Mouse (Mus musculus) kidney, embryonic 15.5 days (tissue): ENCODE results near the gene Fgfr2. TPM values are rescaled to one million over a fixed set of nuclear protein-coding genes. Genes with fewer than 3 reads are reported as not detected.
A peak's percentile ranks its signal among the peaks of the same experiment; 100 is the strongest.

Experiments used
- ATAC-seq: fragments of 200-750 bp; cut with Nextera tagmentation; replicated peaks from 2 replicates; pipeline ENCODE4 v1.8.0; 2017; ENCODE audit warnings: moderate TSS enrichment; ENCODE audit not compliant: low FRiP score
- H3K27ac ChIP-seq: fragments of 300-500 bp; sonication (generic); 2 replicates; pipeline ENCODE4 v1.5.1; 2015; ENCODE audit warnings: mild to moderate bottlenecking, inconsistent platforms
- H3K27me3 ChIP-seq: fragments of 300-500 bp; sonication (generic); 2 replicates; pipeline ENCODE4 v1.6.1; 2015; ENCODE audit warnings: inconsistent platforms
- H3K36me3 ChIP-seq: fragments of 300-500 bp; sonication (generic); 2 replicates; pipeline ENCODE4 v1.6.1; 2015; ENCODE audit warnings: inconsistent platforms
- H3K4me1 ChIP-seq: fragments of 300-500 bp; sonication (generic); 2 replicates; pipeline ENCODE4 v1.6.1; 2015; ENCODE audit warnings: inconsistent platforms
- H3K4me2 ChIP-seq: fragments of 300-500 bp; sonication (generic); 2 replicates; pipeline ENCODE4 v1.6.1; 2015; ENCODE audit warnings: moderate library complexity, mild to moderate bottlenecking, inconsistent platforms
- H3K4me3 ChIP-seq: fragments of 300-500 bp; sonication (generic); replicated peaks from 2 replicates; pipeline ENCODE4 v1.5.1; 2015; ENCODE audit warnings: mild to moderate bottlenecking, inconsistent platforms
- H3K9ac ChIP-seq: fragments of 300-500 bp; sonication (generic); 2 replicates; pipeline ENCODE4 v1.6.1; 2015; ENCODE audit warnings: mild to moderate bottlenecking, inconsistent platforms
- H3K9me3 ChIP-seq: fragments of 300-500 bp; sonication (generic); replicated peaks from 2 replicates; pipeline ENCODE4 v1.6.1; 2016; ENCODE audit warnings: inconsistent platforms
- WGBS: fragments of 180-500 bp; shearing (Covaris S2); methylation state at CpG from one replicate; pipeline ENCODE4 v1.1.7; 2015; ENCODE audit warnings: mixed read lengths; 5-methylcytosine and 5-hydroxymethylcytosine counted together
- polyA plus RNA-seq: library from polyadenylated mRNA; unstranded; fragments of >200 nt; fragmentation: Nextera tagmentation; extraction: Ambion mirVana; gene quantifications from 2 replicates; pipeline ENCODE4 v1.2.1, GENCODE M21; 2015

Fgfr2 gene
- polyA plus RNA-seq, 1 experiment from 2014 or later = 104 TPM

DNA sequence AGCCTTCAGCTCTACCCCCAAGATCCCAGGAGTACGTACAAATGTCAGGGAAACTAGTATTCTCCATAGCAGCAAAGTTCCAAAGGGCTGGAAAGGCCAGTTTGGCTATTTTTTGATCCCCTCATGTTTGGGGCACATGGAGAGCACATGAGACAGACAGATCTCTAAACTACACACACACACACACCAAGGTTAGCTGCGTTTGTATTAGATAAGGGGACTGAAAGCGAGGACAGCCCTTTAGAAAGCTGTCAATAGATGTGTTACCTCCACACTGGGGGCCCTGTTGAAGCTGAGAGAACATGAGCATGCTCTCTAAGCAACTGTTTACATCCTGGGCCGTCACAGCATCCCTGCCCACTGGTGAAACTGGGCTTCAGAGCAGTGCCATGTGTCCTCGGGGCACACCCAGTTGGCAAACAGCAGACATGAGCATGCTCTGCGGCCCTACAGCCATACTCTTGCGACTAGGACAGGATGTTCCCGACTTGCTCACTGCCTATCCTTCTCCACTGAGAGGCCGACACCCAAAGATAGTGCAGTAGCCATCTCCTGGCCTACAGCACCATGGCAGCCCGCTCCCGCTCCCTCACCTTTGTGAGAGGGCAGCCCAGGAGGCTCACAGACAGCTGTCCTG is 356.8 kb downstream of the Fgfr2 start:
- no peaks in the 10 kb centered on the region for H3K9me3 ChIP-seq
- H3K9ac ChIP-seq = no peak overlapping the region
- H3K4me1 ChIP-seq = peaks cover 29% of the 10 kb centered on the region
- 88% methylated on average over 11 of the region's 11 CpGs for whole genome bisulfite sequencing
- no peak overlapping the region for H3K4me3 ChIP-seq
- no peak overlapping the region for H3K27ac ChIP-seq
- H3K27me3 ChIP-seq = no peaks in the 10 kb centered on the region
- no peak for ATAC-seq
- H3K36me3 ChIP-seq = peaks cover 34% of the 10 kb centered on the region
- no peak overlapping the region for H3K4me2 ChIP-seq

GRCm38 (mm10) chr7:132765629-132766186 is 357.4 kb downstream of the Fgfr2 start:
- Histone ChIP-seq H3K4me3 (no peak overlapping the region), H3K36me3 (peaks cover 30% of the 10 kb centered on the region), H3K9ac (no peak overlapping the region), H3K9me3 (no peaks in the 10 kb centered on the region), H3K27me3 (no peaks in the 10 kb centered on the region), H3K4me2 (no peak overlapping the region), H3K4me1 (peaks cover 29% of the 10 kb centered on the region), H3K27ac (no peak overlapping the region; the same call in 1 of the 2 replicates)
- 88% methylated on average over 3 of the region's 3 CpGs for WGBS
- no peak for ATAC-seq

- 79% methylated on average over 4 of the region's 4 CpGs for WGBS
- Histone ChIP-seq H3K9me3 (no peaks in the 10 kb centered on the region), H3K4me1 (peaks cover 29% of the 10 kb centered on the region), H3K36me3 (peaks cover 29% of the 10 kb centered on the region), H3K4me3 (no peak overlapping the region), H3K27ac (peak overlapping the region; percentile 18; the same call in 1 of the 2 replicates), H3K27me3 (no peaks in the 10 kb centered on the region), H3K9ac (no peak overlapping the region), H3K4me2 (no peak overlapping the region)
- ATAC-seq = no peak
Measured at GRCm38 (mm10) chr7:132764896-132765491, 358.2 kb downstream of the Fgfr2 start.

DNA sequence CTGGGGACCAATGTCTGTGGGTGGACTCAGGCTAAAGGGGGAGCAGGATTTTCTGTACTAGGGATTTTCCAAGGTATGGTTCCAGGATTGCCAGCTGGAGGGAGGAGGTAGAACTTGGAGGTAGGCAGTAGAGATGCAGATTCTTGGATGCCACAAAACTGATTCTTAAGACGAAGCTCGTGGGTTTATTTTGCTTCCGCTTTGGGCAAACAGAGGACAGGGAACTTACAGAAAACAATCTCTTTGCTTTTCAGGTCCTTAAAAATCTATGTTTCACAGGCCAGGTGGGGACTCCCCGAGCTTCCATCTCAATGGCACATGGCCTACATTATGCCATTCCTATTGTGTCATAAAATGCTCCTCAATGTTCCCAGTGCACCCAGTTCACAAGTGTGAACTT is 358.8 kb downstream of the Fgfr2 start:
- no peak for ATAC-seq
- H3K27ac ChIP-seq = peak overlapping the region; percentile 18; the same call in 1 of the 2 replicates
- no peak overlapping the region for H3K9ac ChIP-seq
- H3K27me3 ChIP-seq = no peaks in the 10 kb centered on the region
- H3K36me3 ChIP-seq = peaks cover 34% of the 10 kb centered on the region
- peaks cover 25% of the 10 kb centered on the region for H3K4me1 ChIP-seq
- 90% methylated on average over 4 of the region's 4 CpGs for WGBS
- no peak overlapping the region for H3K4me3 ChIP-seq
- no peaks in the 10 kb centered on the region for H3K9me3 ChIP-seq
- no peak overlapping the region for H3K4me2 ChIP-seq

DNA sequence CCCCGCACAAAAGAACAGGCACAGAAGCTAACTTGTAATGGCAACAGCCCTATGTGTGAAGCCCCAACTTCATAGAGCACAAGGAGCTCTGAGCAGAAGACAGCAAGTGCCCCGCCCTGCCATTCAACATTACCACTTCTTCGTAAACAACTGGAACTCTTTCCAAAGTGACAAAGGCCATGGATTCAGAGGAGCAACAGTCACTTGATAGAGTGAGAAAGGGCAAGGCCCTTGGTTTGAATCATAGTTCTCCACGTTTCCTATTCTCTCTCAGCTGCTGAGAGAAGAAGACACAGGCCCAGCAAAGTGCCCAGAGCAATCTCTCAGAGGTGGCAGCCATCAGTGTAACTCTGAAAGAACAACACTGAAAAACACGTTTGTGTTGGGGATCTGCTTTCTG is 359.2 kb downstream of the Fgfr2 start:
- Histone ChIP-seq H3K4me3 (no peak overlapping the region), H3K4me2 (no peak overlapping the region), H3K27me3 (no peaks in the 10 kb centered on the region), H3K4me1 (peaks cover 20% of the 10 kb centered on the region), H3K36me3 (peaks cover 38% of the 10 kb centered on the region), H3K27ac (no peak overlapping the region), H3K9ac (no peak overlapping the region), H3K9me3 (no peaks in the 10 kb centered on the region)
- no peak for ATAC-seq
- 83% methylated on average over 5 of the region's 5 CpGs for WGBS

DNA sequence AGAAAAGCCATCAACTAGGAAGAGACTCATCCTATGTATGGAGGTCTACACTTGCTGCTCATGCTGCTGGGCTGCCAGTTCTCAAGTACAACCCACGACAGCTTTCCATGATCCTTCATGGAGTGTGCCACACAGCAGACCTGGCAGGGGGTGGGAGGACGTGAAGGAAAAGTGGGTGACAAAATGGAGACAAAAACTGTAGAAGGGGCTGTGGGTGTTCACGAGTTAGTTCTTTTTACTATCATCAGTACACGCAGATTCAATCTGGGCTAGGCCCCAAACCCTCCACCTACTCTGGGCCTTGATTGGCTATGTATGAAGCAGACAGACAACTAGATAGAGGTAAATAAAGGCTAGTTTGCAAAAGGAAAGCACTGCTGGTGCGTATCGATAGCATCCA is 359.8 kb downstream of the Fgfr2 start:
- ATAC-seq = no peak
- Histone ChIP-seq H3K27me3 (no peaks in the 10 kb centered on the region), H3K9ac (no peak overlapping the region), H3K9me3 (no peaks in the 10 kb centered on the region), H3K4me2 (no peak overlapping the region), H3K4me3 (no peak overlapping the region), H3K27ac (no peak overlapping the region), H3K4me1 (peaks cover 15% of the 10 kb centered on the region), H3K36me3 (peaks cover 43% of the 10 kb centered on the region)
- WGBS = 94% methylated on average over 6 of the region's 6 CpGs

- no peaks in the 10 kb centered on the region for H3K9me3 ChIP-seq
- WGBS = 91% methylated on average over 2 of the region's 2 CpGs
- no peak for ATAC-seq
- H3K27me3 ChIP-seq = no peaks in the 10 kb centered on the region
- H3K4me3 ChIP-seq = no peak overlapping the region
- H3K4me2 ChIP-seq = no peak overlapping the region
- no peak overlapping the region for H3K9ac ChIP-seq
- no peak overlapping the region for H3K27ac ChIP-seq
- H3K4me1 ChIP-seq = peaks cover 1% of the 10 kb centered on the region
- peaks cover 51% of the 10 kb centered on the region for H3K36me3 ChIP-seq
Measured at GRCm38 (mm10) chr7:132761409-132761808, 361.7 kb downstream of the Fgfr2 start.

DNA sequence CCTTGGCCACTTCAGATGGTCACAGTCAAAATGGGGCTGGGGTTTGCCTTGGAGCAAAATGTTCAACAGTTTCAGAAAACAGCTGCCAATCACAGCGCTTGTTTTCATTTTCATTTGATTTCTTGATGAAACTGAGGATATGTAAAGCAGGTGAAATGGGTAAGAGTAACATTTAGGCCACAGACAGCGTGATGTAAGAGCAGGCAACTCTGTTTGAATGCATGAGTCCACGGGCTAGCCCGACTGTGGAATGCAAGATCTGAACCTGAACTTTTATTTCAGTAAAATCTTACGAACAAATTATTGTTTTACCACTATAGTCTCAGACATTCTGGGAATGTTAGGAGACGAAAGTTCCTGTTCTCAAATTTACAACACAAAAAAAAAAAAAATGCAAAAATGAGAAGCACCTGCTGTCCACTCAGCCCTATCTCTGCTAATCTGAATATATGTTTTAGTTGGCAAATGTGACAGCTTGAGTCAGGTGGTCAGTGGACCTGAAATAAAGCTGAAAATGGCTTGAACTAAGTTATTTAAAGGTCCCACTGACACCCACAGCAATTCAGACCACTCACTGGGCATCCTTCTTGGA is 362.5 kb downstream of the Fgfr2 start:
- Histone ChIP-seq H3K9ac (no peak overlapping the region), H3K9me3 (no peaks in the 10 kb centered on the region), H3K27ac (no peak overlapping the region), H3K4me1 (no peaks in the 10 kb centered on the region), H3K4me3 (no peak overlapping the region), H3K27me3 (no peaks in the 10 kb centered on the region), H3K4me2 (no peak overlapping the region), H3K36me3 (peaks cover 51% of the 10 kb centered on the region)
- WGBS = 92% methylated on average over 6 of the region's 6 CpGs
- ATAC-seq = no peak

DNA sequence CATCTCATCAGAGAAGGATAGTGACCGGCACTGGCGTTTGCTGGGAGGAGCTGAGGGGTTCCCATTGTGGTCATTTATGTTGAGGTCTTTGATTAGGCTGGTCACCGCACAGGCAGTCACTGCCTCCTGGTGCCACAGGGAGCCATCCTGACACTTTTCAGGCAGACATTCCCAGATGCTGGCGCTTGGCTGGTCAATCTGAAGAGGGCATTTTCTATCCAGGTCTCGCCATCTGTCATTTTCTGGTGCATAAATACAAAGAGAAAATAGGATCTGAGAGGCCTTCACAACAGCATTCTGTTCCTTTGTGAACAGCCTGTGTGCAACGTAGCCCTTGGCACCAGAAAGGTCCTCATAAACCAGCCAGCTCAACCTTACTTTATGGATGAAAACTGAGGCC is 363.2 kb downstream of the Fgfr2 start:
- WGBS = 97% methylated on average over 6 of the region's 6 CpGs
- Histone ChIP-seq H3K9me3 (no peaks in the 10 kb centered on the region), H3K9ac (no peak overlapping the region), H3K27me3 (no peaks in the 10 kb centered on the region), H3K4me1 (peaks cover 3% of the 10 kb centered on the region), H3K36me3 (peaks cover 51% of the 10 kb centered on the region), H3K4me2 (no peak overlapping the region), H3K4me3 (no peak overlapping the region), H3K27ac (no peak overlapping the region)
- no peak for ATAC-seq

GRCm38 (mm10) chr7:132759405-132759891 is 363.7 kb downstream of the Fgfr2 start:
- 93% methylated on average over 22 of the region's 22 CpGs for WGBS
- ATAC-seq = no peak
- H3K4me2 ChIP-seq = no peak overlapping the region
- no peaks in the 10 kb centered on the region for H3K9me3 ChIP-seq
- H3K4me3 ChIP-seq = no peak overlapping the region
- H3K27me3 ChIP-seq = no peaks in the 10 kb centered on the region
- no peak overlapping the region for H3K27ac ChIP-seq
- H3K4me1 ChIP-seq = peaks cover 8% of the 10 kb centered on the region
- peaks cover 50% of the 10 kb centered on the region for H3K36me3 ChIP-seq
- no peak overlapping the region for H3K9ac ChIP-seq

- H3K27me3 ChIP-seq = no peaks in the 10 kb centered on the region
- no peak for ATAC-seq
- no peak overlapping the region for H3K4me3 ChIP-seq
- H3K9ac ChIP-seq = no peak overlapping the region
- peaks cover 14% of the 10 kb centered on the region for H3K4me1 ChIP-seq
- H3K9me3 ChIP-seq = no peaks in the 10 kb centered on the region
- H3K4me2 ChIP-seq = no peak overlapping the region
- WGBS = 66% methylated on average over 5 of the region's 5 CpGs
- H3K27ac ChIP-seq = no peak overlapping the region
- peaks cover 44% of the 10 kb centered on the region for H3K36me3 ChIP-seq
Measured at GRCm38 (mm10) chr7:132758875-132759274, 364.3 kb downstream of the Fgfr2 start.

GRCm38 (mm10) chr7:132756325-132756724 is 366.8 kb downstream of the Fgfr2 start:
- Histone ChIP-seq H3K9ac (no peak overlapping the region), H3K9me3 (no peaks in the 10 kb centered on the region), H3K4me2 (no peak overlapping the region), H3K36me3 (peaks cover 37% of the 10 kb centered on the region), H3K4me3 (no peak overlapping the region), H3K27ac (no peak overlapping the region), H3K4me1 (peaks cover 22% of the 10 kb centered on the region), H3K27me3 (no peaks in the 10 kb centered on the region)
- no peak for ATAC-seq
- WGBS = 89% methylated on average over 5 of the region's 5 CpGs
